Mouse (Mus musculus) erythroblast, embryonic 14.5 days (primary cell): ENCODE data around the gene Ankrd11.
"Not testable (repeated sequence)": the region's sequence is repeated elsewhere in the genome, so short reads cannot be mapped to it uniquely, and the experiment has no call there.

ENCODE experiments used
- GATA1 ChIP-seq: IDR thresholded peaks from 2 replicates; pipeline ENCODE4 v1.6.1; 2012; ENCODE audit warnings: low read length, inconsistent platforms, mixed read lengths
- TAL1 ChIP-seq: IDR thresholded peaks from 3 replicates; pipeline ENCODE4 v1.6.1; 2012; ENCODE audit warnings: low read length, inconsistent platforms, mixed read lengths

DNA sequence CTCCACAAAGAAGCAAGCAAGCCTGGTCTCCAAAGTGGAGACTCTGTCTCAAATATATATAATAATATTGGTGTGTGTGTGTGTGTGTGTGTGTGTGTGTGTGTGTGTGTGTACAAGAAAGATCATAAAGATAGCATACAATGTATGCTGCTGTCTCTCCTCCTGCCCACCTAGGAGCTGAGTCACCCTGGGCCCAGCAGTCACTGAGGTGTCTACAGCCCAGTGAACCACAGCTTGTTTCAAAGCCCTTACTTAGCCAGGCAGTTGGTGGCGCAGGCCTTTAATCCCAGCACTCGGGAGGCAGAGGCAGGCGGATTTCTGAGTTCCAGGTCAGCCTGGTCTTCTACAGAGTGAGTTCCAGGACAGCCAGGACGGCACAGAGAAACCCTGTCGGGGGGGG, 12.0 kb downstream of the Ankrd11 start:
- TF ChIP-seq GATA1, TAL1: not testable (repeated sequence)
